Mouse (Mus musculus) intestine, embryonic 14.5 days (tissue): ENCODE results near the gene Stx8. TPM values are rescaled to one million over a fixed set of nuclear protein-coding genes. Genes with fewer than 3 reads are reported as not detected.

Experiments
- ATAC-seq: fragments of 200-750 bp; cut with Nextera tagmentation; replicated peaks from 2 replicates; pipeline ENCODE4 v1.8.0; 2017; ENCODE audit warnings: low read depth, moderate number of reproducible peaks, moderate TSS enrichment, moderate library complexity; ENCODE audit not compliant: low FRiP score, low TSS enrichment
- DNase-seq: peaks from one replicate; pipeline ENCODE4 v3.0.0-alpha.2; 2018; ENCODE audit warnings: low spot score
- H3K27ac ChIP-seq: fragments of 300-500 bp; sonication (generic); 2 replicates; pipeline ENCODE4 v1.5.1; 2014; ENCODE audit warnings: low read depth, mild to moderate bottlenecking, control low read depth
- H3K27me3 ChIP-seq: fragments of 300-500 bp; sonication (generic); replicated peaks from 2 replicates; pipeline ENCODE4 v1.6.1; 2014; ENCODE audit warnings: low read length, control low read depth; ENCODE audit not compliant: control insufficient read depth, insufficient read depth
- H3K36me3 ChIP-seq: fragments of 300-500 bp; sonication (generic); 2 replicates; pipeline ENCODE4 v1.6.1; 2014; ENCODE audit warnings: low read length, control low read depth; ENCODE audit not compliant: control insufficient read depth, insufficient read depth
- H3K4me1 ChIP-seq: fragments of 300-500 bp; sonication (generic); replicated peaks from 2 replicates; pipeline ENCODE4 v1.6.1; 2014; ENCODE audit warnings: low read length, control low read depth, mixed read lengths; ENCODE audit not compliant: control insufficient read depth, insufficient read depth
- H3K4me2 ChIP-seq: fragments of 300-500 bp; sonication (generic); 2 replicates; pipeline ENCODE4 v1.6.1; 2014; ENCODE audit warnings: low read length
- H3K4me3 ChIP-seq: fragments of 300-500 bp; sonication (generic); 2 replicates; pipeline ENCODE4 v1.5.1; 2014; ENCODE audit warnings: low read depth, low read length, control low read depth, mixed read lengths
- H3K9ac ChIP-seq: fragments of 300-500 bp; sonication (generic); 2 replicates; pipeline ENCODE4 v1.6.1; 2014; ENCODE audit warnings: mild to moderate bottlenecking, low read length
- H3K9me3 ChIP-seq: fragments of 300-500 bp; sonication (generic); 2 replicates; pipeline ENCODE4 v1.6.1; 2016; ENCODE audit warnings: low read length, control low read depth; ENCODE audit not compliant: control insufficient read depth
- WGBS: fragments of 180-500 bp; shearing (Covaris S2); extraction: QIAGEN DNeasy Blood & Tissue Kit; methylation state at CpG from one replicate; pipeline ENCODE4 v1.1.7; 2014; 5-methylcytosine and 5-hydroxymethylcytosine counted together
- polyA plus RNA-seq: library from polyadenylated mRNA; unstranded; fragments of >200 nt; fragmentation: Nextera tagmentation; extraction: Ambion mirVana; gene quantifications from 2 replicates; pipeline ENCODE4 v1.2.1, GENCODE M21; 2014

Stx8 gene
- polyA plus RNA-seq, 1 experiment from 2014 or later = 51.3 TPM

- Histone ChIP-seq H3K36me3 (no peaks in the 10 kb centered on the region), H3K9me3 (no peaks in the 10 kb centered on the region), H3K27me3 (no peaks in the 10 kb centered on the region), H3K27ac (no peak overlapping the region), H3K4me2 (no peak overlapping the region), H3K9ac (no peak overlapping the region), H3K4me3 (no peak overlapping the region), H3K4me1 (0 out of 2 replicates have a peak, but pooled peaks cover 9% of the 10 kb centered on the region)
- ATAC-seq (no peak), DNase-seq (no peak)
- 80% methylated on average over 4 of the region's 4 CpGs for WGBS
Observed at GRCm38 (mm10) chr11:68118679-68119078, 152.7 kb downstream of the Stx8 start.

GRCm38 (mm10) chr11:68119136-68119535, 153.1 kb downstream of the Stx8 start:
- H3K9ac ChIP-seq = no peak overlapping the region
- H3K4me3 ChIP-seq = no peak overlapping the region
- no peak overlapping the region for H3K4me2 ChIP-seq
- WGBS = 87% methylated on average over 13 of the region's 13 CpGs
- no peaks in the 10 kb centered on the region for H3K9me3 ChIP-seq
- 0 out of 2 replicates have a peak, but pooled peaks cover 8% of the 10 kb centered on the region for H3K4me1 ChIP-seq
- H3K27ac ChIP-seq = no peak overlapping the region
- H3K36me3 ChIP-seq = no peaks in the 10 kb centered on the region
- DNase-seq = no peak
- no peak for ATAC-seq
- H3K27me3 ChIP-seq = no peaks in the 10 kb centered on the region

GRCm38 (mm10) chr11:68121260-68121659, 155.3 kb downstream of the Stx8 start:
- Histone ChIP-seq H3K27me3 (no peaks in the 10 kb centered on the region), H3K27ac (no peak overlapping the region), H3K4me1 (0 out of 2 replicates have a peak, but pooled peaks cover 8% of the 10 kb centered on the region), H3K36me3 (no peaks in the 10 kb centered on the region), H3K9me3 (no peaks in the 10 kb centered on the region), H3K4me3 (no peak overlapping the region), H3K4me2 (no peak overlapping the region), H3K9ac (no peak overlapping the region)
- ATAC-seq = no peak
- DNase-seq = no peak
- WGBS = 55% methylated on average over 6 of the region's 6 CpGs

- no peak for ATAC-seq
- 61% methylated on average over 6 of the region's 6 CpGs for WGBS
Observed at GRCm38 (mm10) chr11:68121660-68122059, 155.7 kb downstream of the Stx8 start.

GRCm38 (mm10) chr11:68126071-68126470, 160.1 kb downstream of the Stx8 start:
- no peak for DNase-seq
- no peak for ATAC-seq
- no peak overlapping the region for H3K4me3 ChIP-seq
- H3K4me2 ChIP-seq = no peak overlapping the region
- no peak overlapping the region for H3K9ac ChIP-seq
- no peak overlapping the region for H3K27ac ChIP-seq
- H3K36me3 ChIP-seq = no peaks in the 10 kb centered on the region
- WGBS = 74% methylated on average over 9 of the region's 9 CpGs
- no peaks in the 10 kb centered on the region for H3K27me3 ChIP-seq
- H3K9me3 ChIP-seq = no peaks in the 10 kb centered on the region
- 0 out of 2 replicates have a peak, but pooled peaks cover 4% of the 10 kb centered on the region for H3K4me1 ChIP-seq

More at GRCm38 (mm10) chr11:68121660-68122059, 155.7 kb downstream of the Stx8 start:
- Histone ChIP-seq H3K27me3 (no peaks in the 10 kb centered on the region), H3K4me2 (no peak overlapping the region), H3K36me3 (no peaks in the 10 kb centered on the region), H3K4me1 (0 out of 2 replicates have a peak, but pooled peaks cover 8% of the 10 kb centered on the region), H3K9ac (no peak overlapping the region), H3K4me3 (no peak overlapping the region), H3K9me3 (no peaks in the 10 kb centered on the region), H3K27ac (no peak overlapping the region)
- DNase-seq = no peak

- Histone ChIP-seq H3K4me2 (no peak overlapping the region), H3K9me3 (no peaks in the 10 kb centered on the region), H3K36me3 (no peaks in the 10 kb centered on the region), H3K4me1 (peaks cover 12% of the 10 kb centered on the region), H3K4me3 (no peak overlapping the region), H3K27ac (no peak overlapping the region), H3K9ac (no peak overlapping the region), H3K27me3 (no peaks in the 10 kb centered on the region)
- DNase-seq (no peak), ATAC-seq (no peak)
- 41% methylated on average over 7 of the region's 7 CpGs for WGBS
Observed at GRCm38 (mm10) chr11:68134494-68134893, 168.5 kb downstream of the Stx8 start.

- Histone ChIP-seq H3K27ac (no peak overlapping the region), H3K9me3 (no peaks in the 10 kb centered on the region), H3K4me1 (peaks cover 12% of the 10 kb centered on the region), H3K4me3 (no peak overlapping the region), H3K9ac (no peak overlapping the region), H3K27me3 (no peaks in the 10 kb centered on the region), H3K4me2 (no peak overlapping the region), H3K36me3 (no peaks in the 10 kb centered on the region)
- 26% methylated on average over 9 of the region's 9 CpGs for WGBS
- ATAC-seq (no peak), DNase-seq (no peak)
Observed at GRCm38 (mm10) chr11:68135350-68135749, 169.4 kb downstream of the Stx8 start.

GRCm38 (mm10) chr11:68136687-68137086, 170.7 kb downstream of the Stx8 start:
- Histone ChIP-seq H3K27me3 (no peaks in the 10 kb centered on the region), H3K4me3 (no peak overlapping the region), H3K9me3 (no peaks in the 10 kb centered on the region), H3K27ac (no peak overlapping the region), H3K4me2 (no peak overlapping the region), H3K36me3 (no peaks in the 10 kb centered on the region), H3K4me1 (peaks cover 12% of the 10 kb centered on the region), H3K9ac (no peak overlapping the region)
- DNase-seq = no peak
- WGBS = 48% methylated on average over 8 of the region's 8 CpGs
- ATAC-seq = no peak

- peaks cover 23% of the 10 kb centered on the region for H3K4me1 ChIP-seq
- 44% methylated on average over 8 of the region's 8 CpGs for WGBS
- H3K27me3 ChIP-seq = no peaks in the 10 kb centered on the region
Observed at GRCm38 (mm10) chr11:68142296-68142695, 176.3 kb downstream of the Stx8 start.

More at GRCm38 (mm10) chr11:68142296-68142695, 176.3 kb downstream of the Stx8 start:
- no peaks in the 10 kb centered on the region for H3K36me3 ChIP-seq
- no peaks in the 10 kb centered on the region for H3K9me3 ChIP-seq
- H3K4me3 ChIP-seq = no peak overlapping the region
- no peak overlapping the region for H3K27ac ChIP-seq
- DNase-seq (no peak), ATAC-seq (no peak)
- H3K9ac ChIP-seq = no peak overlapping the region
- no peak overlapping the region for H3K4me2 ChIP-seq
